Mouse (Mus musculus) heart, postnatal 10 days (tissue): ENCODE results near the gene Olfr1135. TPM values are rescaled to one million over a fixed set of nuclear protein-coding genes. Genes with fewer than 3 reads are reported as not detected.

Source experiments
- DNase-seq, 2 experiments: peaks; one replicate each; pipeline ENCODE4 v3.0.0; 2021
- intact Hi-C: fragments of 180-260 bp; cut with DNase I; formaldehyde crosslinking; loops from one replicate; pipeline ENCODE4 v1.15.1; 2025
- total RNA-seq, 2 experiments: library from RNA; stranded (reverse); gene quantifications; 2 replicates each; pipeline ENCODE4 v1.2.3; 2021

Gene Olfr1135
- not detected for total RNA-seq

- no peak for DNase-seq
- intact Hi-C loops, result no loop called here
These were observed at the start of gene Olfr1135 for GRCm38 (mm10) chr2:87673564-87673963. Olfr1135 (minus strand) TSS chr2:87673664.

- no peak for DNase-seq
- intact Hi-C loops, result no loop called here
These were observed 39.6 kb upstream of the Olfr1135 start, which contains the start of gene Olfr1137 for GRCm38 (mm10) chr2:87713079-87713478. Olfr1137 (minus strand) TSS chr2:87713179.

GRCm38 (mm10) chr2:87693847-87694246, 20.4 kb upstream of the Olfr1135 start, which contains the start of gene Olfr1136:
Olfr1136 (minus strand) TSS chr2:87693947.
- DNase-seq, result no peak
- intact Hi-C loops, result no loop called here

DNA sequence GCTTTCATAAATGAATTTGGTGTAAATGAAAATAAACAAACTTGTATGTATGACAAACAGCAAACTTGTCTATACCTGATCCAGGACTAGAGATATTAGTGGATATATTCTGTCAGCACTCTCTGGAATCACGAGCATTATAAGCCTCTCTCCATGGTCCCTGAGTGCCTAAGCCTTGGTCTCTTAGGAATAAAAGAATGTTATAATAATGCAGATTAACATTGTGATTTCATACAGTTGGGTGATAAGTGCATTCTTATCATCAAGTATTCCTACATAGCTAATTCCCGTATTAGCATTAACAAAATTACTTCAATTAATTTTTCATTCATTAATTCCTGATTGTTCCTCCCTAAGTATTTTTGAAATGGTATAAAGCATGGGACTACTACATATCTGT, 15.1 kb downstream of the Olfr1135 start, which contains the start of gene Olfr1134:
Gene Olfr1134 (minus strand): TSS at position 101 of the 400 bp plus-strand sequence.
- DNase-seq, result no peak
- intact Hi-C loops, result no loop called here

DNA sequence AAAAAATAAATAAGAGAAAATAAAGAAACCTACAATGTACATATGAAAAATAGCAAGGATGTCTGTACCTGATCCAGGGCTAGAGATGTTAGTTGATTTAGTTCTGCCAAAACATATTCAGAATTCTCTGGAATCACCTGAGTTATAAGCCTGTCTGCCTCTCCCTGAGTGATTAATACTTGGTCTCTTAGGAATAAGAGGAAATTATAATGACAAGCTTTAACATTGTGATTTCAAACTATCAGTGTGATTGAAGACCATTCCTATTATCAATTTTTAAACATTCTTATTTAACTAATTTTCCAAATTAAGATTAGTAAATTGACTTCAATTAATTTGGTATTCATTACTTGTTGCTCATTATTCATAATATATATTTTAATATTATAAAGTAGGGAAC, 26.2 kb downstream of the Olfr1135 start, which contains the start of gene Olfr1133:
Gene Olfr1133 (minus strand): TSS at position 101 of the 400 bp plus-strand sequence.
- DNase-seq, result no peak
- intact Hi-C loops, result no loop called here

GRCm38 (mm10) chr2:87642441-87642840, 31.0 kb downstream of the Olfr1135 start:
- DNase-seq, result no peak
- intact Hi-C loops, result no loop called here

DNA sequence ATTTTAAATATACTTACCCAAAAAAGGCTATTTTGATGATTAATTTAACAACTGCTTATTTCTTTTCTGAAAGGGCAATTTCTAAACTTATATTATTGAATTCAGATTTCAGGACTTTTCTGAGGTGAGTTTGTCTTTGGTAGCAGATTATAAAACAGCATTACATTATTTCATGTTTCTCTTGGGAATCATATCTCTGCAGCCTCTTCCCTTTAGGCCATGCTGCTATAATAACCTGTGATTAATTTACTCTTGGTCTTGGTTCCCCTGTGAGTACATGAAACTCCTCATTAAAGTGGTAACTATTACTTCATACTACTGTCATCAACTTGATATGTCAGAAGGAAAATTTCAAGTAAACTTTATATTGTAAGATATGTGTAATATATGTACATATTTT, 36.0 kb downstream of the Olfr1135 start, which contains the start of gene Olfr1132:
Gene Olfr1132 (minus strand): TSS at position 101 of the 400 bp plus-strand sequence.
- intact Hi-C loops, result no loop called here
- no peak for DNase-seq

- DNase-seq, result no peak
- intact Hi-C loops, result no loop called here
These were observed 46.7 kb downstream of the Olfr1135 start, which contains the start of gene Olfr1131 for GRCm38 (mm10) chr2:87626804-87627203. Olfr1131 (plus strand) TSS chr2:87627104.

Other genes starting within 250 kb of the Olfr1135 start
- gene Olfr1124, start 243.4 kb downstream of the Olfr1135 start, total RNA-seq, result not detected
- gene Olfr1126, start 219.7 kb downstream of the Olfr1135 start, total RNA-seq, result not detected
- gene Pramel7, start 176.6 kb downstream of the Olfr1135 start, total RNA-seq, result not detected
- gene Pramel6, start 167.1 kb downstream of the Olfr1135 start, total RNA-seq, result not detected
- gene Olfr153, start 141.9 kb downstream of the Olfr1135 start, total RNA-seq, result not detected
- not detected for gene Olfr1128, start 128.1 kb downstream of the Olfr1135 start, total RNA-seq
- gene Olfr1129, start 99.8 kb downstream of the Olfr1135 start, total RNA-seq, result not detected
- gene Olfr1130, start 67.5 kb downstream of the Olfr1135 start, total RNA-seq, result not detected
- not detected for gene Olfr1131, start 46.6 kb downstream of the Olfr1135 start, total RNA-seq
- not detected for gene Olfr1132, start 36.1 kb downstream of the Olfr1135 start, total RNA-seq
- gene Olfr1133, start 26.3 kb downstream of the Olfr1135 start, total RNA-seq, result not detected
- not detected for gene Olfr1134, start 15.2 kb downstream of the Olfr1135 start, total RNA-seq
- gene Olfr1136, start 20.3 kb upstream of the Olfr1135 start, total RNA-seq, result not detected
- not detected for gene Olfr1137, start 39.5 kb upstream of the Olfr1135 start, total RNA-seq
- gene Olfr1138, start 66.3 kb upstream of the Olfr1135 start, total RNA-seq, result not detected
- gene Olfr1140, start 70.1 kb upstream of the Olfr1135 start, total RNA-seq, result not detected
- not detected for gene Olfr1141, start 80.3 kb upstream of the Olfr1135 start, total RNA-seq
- not detected for gene Olfr152, start 105.8 kb upstream of the Olfr1135 start, total RNA-seq
- not detected for gene Olfr1143, start 126.9 kb upstream of the Olfr1135 start, total RNA-seq
- gene Olfr1145, start 136.2 kb upstream of the Olfr1135 start, total RNA-seq, result not detected
- not detected for gene Olfr1148, start 156.9 kb upstream of the Olfr1135 start, total RNA-seq
- not detected for gene Olfr1150-ps1, start 170.3 kb upstream of the Olfr1135 start, total RNA-seq
- gene Olfr1151, start 182.2 kb upstream of the Olfr1135 start, total RNA-seq, result not detected
- gene Olfr1152, start 192.8 kb upstream of the Olfr1135 start, total RNA-seq, result not detected
- gene Olfr1153, start 221.3 kb upstream of the Olfr1135 start, total RNA-seq, result not detected
- not detected for gene Olfr1154, start 231.5 kb upstream of the Olfr1135 start, total RNA-seq